Mouse (Mus musculus) thymus, postnatal 4 days (tissue): ENCODE measurements around the gene Gatc.
"Not testable (repeated sequence)": the region's sequence is repeated elsewhere in the genome, so short reads cannot be mapped to it uniquely, and the experiment has no call there.

Experiments used
- DNase-seq: peaks from one replicate; pipeline ENCODE4 v3.0.0; 2021

Gene Gatc

DNA sequence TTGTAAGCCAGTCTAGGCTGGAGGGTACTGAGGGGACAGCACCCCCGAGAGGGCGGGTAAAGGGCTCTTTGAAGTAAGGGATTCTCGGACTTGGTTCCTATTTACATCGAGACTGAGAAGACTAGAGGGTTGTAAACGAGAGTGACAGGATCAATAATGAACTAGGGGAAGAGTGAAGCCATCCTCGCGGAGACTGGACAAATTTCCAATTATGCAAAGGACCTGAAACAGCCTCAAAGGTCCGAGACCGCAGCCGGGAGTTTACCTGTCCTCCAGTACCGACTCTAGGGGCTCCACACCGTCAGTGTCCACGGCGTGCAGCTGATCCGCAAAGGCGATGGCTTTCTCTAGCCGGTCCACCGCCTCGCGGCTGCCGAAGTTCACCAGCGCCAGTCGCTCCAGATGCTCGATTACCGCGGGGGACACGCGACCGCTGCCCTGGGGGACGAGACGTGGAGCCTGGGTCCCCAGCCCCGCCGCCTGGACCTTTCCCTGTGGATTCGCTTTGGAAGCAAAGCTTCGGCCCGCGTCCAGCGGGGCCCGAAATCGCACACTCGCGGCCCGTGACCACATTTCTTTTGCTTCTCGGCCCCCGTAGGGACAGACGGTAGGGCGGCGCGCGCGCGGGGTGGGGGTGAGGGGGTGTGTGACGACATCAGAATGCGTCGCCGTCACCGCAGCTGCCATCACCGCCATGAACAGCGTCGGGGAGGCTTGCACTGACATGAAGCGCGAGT lies at the start of gene Gatc, which contains the start of gene Triap1:
Gene Gatc (minus strand): TSS at position 602 of the 737 bp plus-strand sequence.
Gene Triap1 (plus strand): TSS at position 649 of the 737 bp plus-strand sequence.
- peak; percentile 93 for DNase-seq

DNA sequence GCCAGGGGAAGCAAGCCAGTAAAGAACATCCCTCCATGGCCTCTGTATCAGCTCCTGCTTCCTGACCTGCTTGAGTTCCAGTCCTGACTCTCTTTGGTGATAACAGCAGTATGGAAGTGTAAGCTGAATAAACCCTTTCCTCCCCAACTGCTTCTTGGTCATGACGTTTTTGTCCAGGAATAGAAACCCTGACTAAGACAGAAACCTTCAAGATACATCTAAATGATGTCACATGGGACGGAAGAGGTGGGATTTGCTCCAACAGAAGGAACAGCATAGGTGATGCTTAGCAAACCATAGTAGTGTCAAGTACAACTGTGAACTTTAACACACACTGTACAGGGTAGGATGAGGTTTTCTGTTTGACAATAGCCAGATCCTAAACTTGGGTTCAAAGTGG lies 37.9 kb upstream of the Gatc start:
- DNase-seq = not testable (repeated sequence)

DNA sequence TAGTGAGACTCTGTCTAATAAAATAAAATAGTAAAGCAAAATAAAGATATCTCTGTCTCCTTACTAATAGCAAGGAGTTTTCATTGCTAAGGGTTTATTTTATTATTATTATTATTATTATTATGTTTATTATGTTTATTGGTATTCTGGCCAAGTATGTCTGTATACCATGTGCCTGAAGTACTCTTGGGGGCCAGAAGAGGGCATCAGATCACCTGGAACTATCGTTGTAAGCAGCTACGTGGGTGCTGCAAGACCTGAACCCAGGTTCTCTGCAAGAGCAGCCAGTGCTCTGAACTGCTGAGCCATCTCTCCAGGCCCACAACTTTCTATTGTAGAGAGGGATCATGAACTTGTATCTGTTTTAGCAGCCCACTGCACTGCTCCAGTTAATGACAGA lies 34.5 kb upstream of the Gatc start:
- DNase-seq = peak; percentile 24

DNA sequence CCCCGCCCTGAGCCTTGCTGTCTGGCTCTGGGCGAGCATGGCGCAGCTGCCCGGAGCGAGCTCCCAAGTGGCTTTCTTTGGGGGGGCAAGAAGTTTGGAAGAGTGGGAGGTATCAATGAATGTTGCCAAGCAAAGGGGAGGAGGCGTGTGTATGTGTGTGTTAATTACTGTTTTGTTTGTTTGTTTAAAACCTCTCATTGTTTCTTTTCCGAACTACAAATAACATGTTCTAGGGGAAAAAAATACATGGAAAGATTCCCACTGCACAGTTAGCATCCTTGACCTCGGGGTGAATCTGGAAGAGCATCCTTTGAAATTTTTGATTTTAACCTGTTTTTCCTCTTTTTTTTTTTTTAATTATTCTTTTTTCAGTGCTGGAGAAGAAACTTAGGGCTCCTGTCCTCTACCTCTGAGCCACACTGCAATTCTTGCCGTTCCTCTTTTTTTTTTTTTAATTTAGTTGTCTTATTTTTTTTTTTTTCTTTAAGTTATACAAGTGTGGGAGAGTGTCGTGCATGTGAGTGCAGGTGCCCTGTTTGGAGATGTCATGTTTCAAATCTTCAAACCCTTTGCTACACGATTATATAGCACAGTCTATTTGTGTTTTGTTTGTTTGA lies 33.3 kb upstream of the Gatc start:
- DNase-seq = no peak

DNA sequence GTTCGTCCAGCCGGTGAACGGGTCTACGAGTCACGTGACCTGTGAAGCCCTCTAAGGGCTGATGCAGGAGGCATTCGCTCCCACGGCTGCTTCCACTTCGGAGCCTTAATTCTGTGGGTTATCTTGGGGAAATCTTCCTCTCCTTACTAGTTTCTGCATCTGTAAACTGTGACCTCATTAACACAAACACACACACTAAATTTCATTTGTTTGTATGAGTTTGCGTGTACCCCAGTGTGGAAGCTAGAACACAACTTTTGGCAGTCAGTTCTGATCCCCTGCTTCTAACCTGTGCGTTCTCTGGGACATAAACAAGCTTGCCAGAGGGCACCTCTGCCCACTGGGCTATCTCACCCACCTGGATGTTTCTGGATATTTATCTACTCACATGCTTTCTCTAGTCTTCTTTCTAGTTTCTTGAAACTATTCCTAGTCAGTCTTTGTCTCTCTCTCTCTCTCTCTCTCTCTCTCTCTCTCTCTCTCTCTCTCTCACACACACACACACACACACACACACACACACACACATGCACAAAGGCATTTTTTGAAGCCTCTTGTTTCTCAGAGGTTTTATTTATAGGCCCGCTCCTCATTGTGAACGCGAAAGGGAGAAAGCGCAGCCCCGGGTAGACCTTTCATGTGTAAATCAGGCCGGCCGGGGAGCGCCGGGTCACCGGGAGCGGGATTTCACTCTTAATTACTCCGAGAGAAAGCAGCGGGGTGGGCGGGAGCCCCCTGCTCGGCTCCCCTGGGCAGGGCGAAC lies 32.6 kb upstream of the Gatc start:
- DNase-seq = no peak

DNA sequence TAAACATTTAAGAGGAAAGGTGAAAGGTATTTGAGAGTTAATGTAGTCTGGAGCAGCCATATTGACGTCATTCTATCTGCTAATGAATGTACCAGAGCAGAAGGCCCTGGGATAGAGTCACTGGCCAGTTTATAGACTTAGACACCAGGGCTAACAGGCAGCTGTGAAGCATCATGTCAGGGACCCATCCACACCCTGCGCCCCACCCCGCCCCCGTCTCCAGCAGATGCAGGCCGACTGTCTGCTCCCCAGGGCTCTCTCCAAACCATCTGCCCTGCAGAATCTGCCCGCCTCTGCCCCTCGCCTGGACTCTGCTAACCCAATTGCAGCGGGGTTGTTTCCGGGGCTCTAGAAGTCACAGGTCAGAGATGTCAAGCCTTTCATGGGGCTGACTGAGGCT lies 30.8 kb upstream of the Gatc start:
- no peak for DNase-seq

DNA sequence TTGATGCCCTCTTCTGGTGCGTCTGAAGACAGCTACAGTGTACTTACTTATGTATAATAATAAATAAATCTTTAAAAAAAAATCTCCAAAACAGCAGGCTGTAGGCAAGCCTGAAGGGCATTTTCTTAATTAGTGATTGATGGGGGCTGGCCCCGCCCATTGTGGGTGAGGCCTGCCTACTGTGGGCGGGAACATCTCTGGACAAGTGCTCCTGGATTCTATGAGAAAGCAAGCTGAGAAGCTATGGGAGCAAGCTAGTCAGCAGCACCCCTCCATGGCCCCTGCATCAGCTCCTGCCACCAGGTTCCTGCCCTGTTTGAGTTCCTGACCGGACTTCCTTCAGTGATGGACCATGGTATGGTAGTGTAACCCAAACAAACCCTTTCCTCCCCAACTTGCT lies 23.8 kb upstream of the Gatc start:
- DNase-seq = no peak

DNA sequence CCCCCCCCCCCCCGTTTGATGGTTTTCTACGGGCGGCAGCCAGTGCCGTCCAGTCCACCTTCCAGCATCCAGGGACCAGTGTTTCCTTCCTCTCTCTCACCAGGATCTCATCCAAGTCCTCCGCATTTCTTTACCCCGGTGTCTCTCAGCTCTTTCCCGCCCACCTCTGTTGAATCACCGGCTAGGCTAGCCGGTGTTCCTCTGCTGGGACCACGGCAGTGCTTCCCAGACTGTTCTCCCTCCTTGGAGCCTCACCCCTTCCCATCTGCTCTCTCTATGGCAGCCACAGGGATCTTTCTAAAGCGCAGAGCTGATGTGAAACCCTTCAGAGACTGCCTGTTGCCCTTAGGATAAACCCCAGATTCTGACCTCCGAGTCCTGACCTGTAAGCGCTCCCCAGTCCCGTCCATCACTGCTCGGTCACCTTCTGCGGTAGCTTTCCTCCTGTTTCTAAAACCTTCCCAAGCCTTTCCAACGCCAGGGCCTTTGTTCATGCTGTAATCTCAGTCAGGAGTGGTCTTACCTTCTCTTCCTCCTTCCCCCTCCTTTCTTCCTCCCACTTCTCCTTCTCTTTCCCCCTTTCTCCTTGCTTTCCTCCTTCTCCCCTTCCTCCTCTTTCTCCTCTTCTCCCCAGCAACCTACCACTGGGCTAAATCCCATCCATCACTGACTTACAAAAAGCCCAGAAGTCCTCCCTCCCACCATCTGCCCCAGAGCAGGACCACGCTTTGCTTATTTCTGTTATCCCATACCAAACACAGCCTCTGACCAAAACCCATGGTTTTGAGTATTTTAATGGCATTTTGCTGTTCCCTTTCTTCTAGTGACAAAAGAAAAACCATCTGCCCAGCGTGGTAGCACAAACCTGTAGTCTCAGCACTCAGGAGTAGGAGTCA lies 22.1 kb upstream of the Gatc start:
- DNase-seq = no peak

DNA sequence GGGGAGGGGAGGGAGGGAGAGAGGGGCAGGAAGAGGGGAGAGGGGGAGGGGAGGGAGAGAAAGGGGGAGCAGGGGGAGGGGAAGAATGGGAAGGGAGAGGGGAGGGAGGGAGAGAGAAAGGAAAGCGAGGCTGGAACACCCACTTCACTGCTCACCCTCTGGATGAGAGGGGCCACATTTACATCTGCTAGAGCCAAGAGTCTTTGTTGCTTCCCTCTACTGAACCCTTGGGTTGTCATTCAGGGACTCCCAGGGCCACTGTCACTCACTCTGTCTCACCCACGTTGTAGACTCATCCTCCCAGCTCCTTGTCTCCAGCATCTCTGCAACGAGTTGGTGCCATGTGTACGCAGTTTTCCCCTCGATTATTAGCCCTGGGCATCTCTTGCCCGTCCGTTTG lies 21.2 kb upstream of the Gatc start:
- no peak for DNase-seq

DNA sequence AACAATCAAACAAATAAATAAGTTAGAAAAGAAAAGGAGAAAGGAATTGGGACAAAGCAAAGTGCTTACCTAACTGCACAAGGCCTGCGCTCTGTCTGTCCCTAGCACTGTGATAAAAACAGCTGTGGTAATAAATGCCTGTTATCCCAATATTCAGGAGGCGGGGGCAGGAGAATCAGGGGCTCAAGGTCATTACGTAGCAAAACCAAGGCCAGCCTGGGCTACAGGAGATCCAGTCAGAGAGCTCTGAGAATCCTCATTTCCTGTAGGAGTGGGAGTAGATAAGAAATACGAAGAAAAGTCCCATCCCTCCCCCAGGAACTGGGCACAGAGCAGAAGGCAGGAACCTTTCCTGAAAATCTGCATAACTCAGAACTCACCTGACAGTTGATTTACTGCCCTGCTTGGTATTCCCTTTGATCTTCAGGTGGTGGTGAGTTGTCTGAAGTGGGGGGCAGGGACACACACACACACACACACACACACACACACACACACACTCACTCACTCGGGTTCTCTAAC lies 18.9 kb upstream of the Gatc start:
- no peak for DNase-seq

DNA sequence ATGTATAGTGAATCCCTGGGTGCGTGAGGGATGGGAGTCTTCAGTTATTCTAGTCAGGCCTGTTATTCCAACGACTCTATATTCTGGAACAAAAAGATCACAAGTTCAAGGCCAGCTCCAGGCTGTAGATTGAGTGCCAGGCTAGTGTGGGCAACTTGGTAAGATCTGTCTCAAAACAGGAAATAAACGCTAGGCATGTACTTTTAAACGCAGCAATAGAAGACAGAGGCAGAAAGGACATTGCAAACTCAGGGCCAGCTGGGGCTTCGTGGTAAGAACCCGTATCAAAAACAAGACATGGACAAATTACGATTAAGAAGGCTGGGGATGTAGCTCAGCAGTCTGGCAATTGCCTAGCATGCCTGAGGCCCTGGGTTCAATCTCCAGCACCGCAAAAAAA lies 18.5 kb upstream of the Gatc start:
- no peak for DNase-seq

DNA sequence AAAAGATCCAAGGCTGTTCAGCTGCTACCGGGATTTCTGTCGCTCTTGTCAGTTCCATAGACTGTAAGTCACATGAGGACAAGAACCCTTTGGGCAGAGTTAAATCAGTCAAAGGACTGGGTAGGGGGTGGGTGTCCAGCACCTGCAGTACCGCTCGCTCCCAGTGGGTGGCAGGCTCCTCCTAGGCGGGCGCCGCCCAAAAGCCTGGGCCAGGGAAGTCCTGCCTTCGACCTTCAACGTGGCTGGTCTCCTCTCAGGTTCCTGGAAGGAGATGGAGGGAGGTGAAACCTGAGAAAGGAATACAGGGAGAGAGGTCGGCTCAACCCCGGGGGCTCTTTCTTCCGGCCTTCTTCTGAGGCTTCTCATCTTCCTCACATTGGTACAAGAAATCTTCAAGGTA lies 17.9 kb upstream of the Gatc start:
- peak; percentile 94 for DNase-seq

DNA sequence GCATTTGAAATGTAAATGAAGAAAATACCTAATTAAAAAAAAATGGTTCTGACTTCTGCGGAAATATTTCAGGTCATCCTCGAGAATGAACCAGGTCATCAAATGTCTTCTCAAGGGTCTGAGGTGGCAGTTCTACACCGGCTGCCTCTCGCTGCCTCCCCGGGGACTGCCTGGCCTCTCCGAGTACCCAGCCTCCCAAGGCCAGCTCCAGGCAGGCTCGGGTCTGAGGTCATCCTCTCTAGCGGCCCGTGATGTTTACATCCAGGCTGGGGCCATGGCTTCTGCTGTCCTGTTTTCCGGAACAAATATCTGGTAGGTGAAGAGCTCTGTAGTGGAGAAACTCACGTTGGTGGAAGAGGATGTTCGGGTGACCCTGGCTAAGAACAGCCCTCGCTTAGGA lies 14.1 kb upstream of the Gatc start:
- no peak for DNase-seq

DNA sequence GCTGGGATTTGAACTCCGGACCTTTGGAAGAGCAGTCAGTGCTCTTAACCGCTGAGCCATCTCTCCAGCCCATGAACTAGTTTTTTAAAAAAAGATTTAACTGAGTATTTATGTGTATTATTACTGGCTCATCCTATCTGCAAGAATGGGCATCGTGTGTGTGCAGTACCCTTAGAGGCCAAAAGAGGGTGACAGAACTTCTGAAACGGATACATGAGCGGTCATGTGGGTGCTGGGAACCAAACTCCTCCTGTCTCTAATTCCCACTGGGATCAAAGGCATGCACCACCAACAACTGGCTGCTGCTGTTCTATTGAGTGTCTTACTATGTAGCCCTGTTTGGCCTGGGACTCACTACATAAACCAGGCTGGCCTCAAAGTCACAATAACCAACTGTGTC lies 10.4 kb upstream of the Gatc start:
- no peak for DNase-seq

DNA sequence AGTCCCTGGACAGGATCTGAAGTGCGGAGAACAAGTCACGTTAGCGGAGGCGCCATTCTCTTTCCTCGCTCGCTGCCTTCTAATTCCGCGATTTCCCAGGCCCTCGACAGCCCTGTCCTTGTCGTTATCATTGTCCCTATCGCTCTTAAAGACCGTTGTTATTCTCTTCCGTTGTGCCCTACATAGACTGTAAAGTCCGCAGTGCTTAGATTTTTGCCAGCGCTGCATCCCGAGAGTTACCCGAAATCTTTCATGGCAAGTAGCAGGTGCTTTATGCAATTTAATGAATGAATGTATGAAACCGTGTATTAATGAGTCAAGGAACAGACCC lies 8.2 kb upstream of the Gatc start:
- no peak for DNase-seq

DNA sequence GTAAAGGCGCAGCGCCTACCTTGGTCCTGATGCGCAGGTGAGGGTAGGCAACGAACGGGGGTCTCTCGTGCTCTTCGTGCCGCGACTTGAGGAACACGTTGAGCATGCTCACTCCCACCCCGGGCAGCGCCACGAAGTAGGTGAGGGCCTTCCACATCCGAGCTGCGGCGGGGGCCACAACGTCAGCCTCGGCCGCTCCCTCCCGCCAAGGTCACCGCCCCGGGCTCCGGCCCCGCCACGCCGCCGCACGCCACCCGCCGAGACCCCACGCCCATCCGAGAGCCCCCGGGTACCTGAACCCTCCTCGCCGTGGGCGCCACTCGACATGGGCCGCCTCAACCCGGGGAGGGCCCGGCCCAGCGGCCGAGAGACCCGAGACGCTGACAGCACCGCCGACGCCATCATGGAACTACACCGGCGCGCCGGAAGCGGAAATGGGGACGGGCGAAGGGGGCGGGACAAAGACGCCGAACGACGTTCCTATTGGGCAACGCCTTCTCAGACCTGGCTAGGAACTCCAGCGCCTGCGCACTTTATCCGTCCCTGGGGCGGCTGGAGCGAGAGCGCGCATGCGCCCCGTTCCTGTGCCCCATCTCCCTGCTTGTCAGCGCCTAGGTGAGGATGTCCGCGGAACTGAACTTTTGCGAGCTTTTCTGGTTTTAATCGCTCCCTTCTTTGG lies 7.7 kb upstream of the Gatc start, which contains the start of gene Cox6a1:
Gene Cox6a1 (minus strand): TSS at position 436 of the 679 bp plus-strand sequence.
- DNase-seq = peak; percentile 99

DNA sequence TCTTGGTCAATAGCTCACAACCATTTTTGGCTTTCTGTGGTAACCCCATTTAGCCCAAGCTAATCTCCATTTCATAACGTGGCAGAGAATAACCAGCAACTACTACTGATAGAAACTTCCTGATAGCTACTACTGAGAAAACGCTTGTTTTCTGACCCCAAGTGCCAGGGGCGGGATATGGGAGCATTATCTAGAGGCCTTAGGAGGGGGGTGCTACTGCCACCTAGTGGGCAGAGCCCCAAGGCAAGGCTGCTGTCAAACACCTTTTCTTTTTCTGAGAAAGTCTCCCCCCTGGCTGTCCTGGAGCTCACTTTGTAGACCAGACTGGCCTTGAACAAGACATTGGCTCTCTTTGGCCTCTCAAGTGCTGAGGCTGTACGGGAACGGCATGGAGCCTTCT lies 6.6 kb upstream of the Gatc start:
- peak; percentile 92 for DNase-seq

DNA sequence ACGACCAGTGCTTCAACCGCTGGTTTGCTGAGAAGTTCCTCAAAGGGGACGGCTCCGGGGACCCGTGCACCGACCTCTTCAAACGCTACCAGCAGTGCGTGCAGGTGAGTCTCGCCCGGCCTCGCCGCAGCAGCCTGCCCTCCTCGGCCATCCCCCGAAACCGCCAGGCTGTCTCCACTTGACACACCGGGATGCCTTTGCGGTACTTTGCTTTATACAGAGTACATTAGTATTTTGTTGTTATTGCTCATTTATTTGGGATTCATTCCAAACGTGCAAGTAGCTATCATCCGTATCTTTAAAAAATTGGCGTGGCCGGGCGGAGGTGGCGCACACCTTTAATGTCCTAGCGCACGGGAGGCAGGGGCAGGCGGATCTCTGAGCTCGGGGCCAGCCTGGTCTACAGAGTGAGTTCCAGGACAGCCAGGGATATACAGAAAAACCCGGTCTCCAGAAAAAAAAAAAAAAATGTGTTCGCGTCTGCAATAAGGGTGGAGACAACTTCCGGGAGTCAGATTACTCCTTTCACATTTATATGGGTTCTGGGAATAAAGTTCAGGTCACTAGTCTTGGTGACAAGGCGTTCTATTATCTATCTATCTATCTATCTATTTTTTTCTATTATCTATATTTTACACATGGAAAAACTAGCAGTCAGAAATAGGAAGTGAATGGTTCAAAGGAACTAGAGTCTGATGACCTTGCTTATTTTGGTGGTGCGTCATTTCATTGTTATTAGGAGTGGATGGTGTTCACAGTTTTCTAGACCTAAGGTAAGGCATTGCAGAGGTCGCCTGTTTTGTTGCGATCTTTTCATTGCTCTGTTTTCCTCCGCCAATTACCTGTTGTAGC lies 562 bp upstream of the Gatc start:
- no peak for DNase-seq

DNA sequence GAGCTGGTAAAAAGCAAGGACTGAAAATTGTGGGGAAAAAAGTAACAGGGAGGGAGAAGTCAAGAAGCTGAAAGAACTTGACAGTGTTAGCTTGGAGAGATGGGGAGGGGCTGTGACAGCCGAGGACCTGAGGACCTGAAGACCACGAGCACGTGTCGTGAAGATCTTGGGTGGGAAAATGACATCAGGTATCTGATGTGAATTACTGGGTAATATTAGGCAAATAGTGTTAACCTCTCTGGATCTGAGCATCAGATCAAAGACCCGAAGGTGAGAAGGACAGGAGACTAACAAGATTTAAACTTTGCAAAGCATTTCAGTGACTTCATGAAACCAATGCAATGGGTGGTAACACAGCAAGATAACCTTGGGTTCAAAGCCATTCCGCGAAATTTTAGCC lies 971 bp downstream of the Gatc start:
- no peak for DNase-seq

DNA sequence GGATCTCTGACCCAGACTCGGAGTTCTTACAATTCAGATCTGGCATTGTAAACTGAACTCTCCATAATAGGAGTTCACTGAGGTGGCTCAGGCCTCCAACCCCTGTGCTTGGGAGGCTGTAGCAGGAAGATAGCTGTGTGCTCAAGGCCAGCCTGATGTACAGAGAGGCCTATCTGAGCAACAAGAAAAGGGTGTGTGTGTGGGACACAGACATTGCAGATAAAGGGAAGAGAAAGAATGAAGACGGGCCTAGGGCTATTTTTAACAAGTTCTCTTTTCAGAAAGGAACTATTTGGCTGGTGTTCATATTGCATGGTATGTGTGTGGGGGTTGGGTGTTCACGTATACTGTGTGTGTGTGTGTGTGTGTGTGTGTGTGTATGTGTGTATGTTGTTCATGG lies 7.4 kb downstream of the Gatc start:
- no peak for DNase-seq

DNA sequence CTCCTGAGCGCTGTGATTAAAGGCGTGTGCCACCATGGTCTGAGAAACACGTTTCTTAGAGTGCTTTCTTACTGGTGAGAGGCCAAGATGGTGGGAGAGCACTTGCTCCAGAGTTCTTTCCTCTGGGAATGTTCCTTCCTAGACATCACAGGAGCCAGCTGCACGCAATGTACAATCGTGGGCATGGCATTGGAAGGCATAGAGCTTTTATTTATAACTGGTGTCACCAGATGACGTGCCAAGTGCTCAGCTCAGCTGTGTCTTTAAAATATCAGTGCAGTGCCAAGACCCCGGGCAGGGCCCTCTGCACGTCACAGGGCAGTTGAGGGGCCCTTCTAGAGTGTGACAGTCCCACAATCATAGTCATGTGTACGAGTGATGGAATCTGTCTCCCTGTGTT lies 10.0 kb downstream of the Gatc start:
- no peak for DNase-seq
